Mouse (Mus musculus) spleen, adult 2 months (tissue): ENCODE results near the gene Padi6. TPM values are rescaled to one million over a fixed set of nuclear protein-coding genes. Genes with fewer than 3 reads are reported as not detected.

ENCODE experiments used
- DNase-seq, 2 experiments: peaks; one replicate each; pipeline versions ENCODE4 v3.0.0 to v3.0.0-alpha.2; 2012 to 2021; ENCODE audit warnings: low spot score in 2 of 2, low read depth in 1 of 2
- H3K27ac ChIP-seq: fragments of 200-500 bp; 2 replicates; pipeline ENCODE4 v1.5.1; 2012; ENCODE audit warnings: low read length, inconsistent platforms; ENCODE audit not compliant: insufficient read depth
- H3K27me3 ChIP-seq: fragments of 200-500 bp; 2 replicates; pipeline ENCODE4 v1.6.1; 2012; ENCODE audit warnings: mild to moderate bottlenecking, moderate library complexity, low read length, inconsistent platforms; ENCODE audit not compliant: control insufficient read depth, insufficient read depth
- H3K36me3 ChIP-seq: fragments of 200-500 bp; 2 replicates; pipeline ENCODE4 v1.6.1; 2012; ENCODE audit warnings: mild to moderate bottlenecking, low read length, inconsistent platforms; ENCODE audit not compliant: control insufficient read depth, insufficient read depth
- H3K4me1 ChIP-seq: fragments of 200-500 bp; 2 replicates; pipeline ENCODE4 v1.6.1; 2011; ENCODE audit warnings: inconsistent platforms; ENCODE audit not compliant: control insufficient read depth, insufficient read depth, insufficient read length
- H3K4me3 ChIP-seq: fragments of 200-500 bp; 2 replicates; pipeline ENCODE4 v1.5.1; 2011; ENCODE audit warnings: mild to moderate bottlenecking, inconsistent platforms; ENCODE audit not compliant: insufficient read depth, insufficient read length; ENCODE audit errors: extremely low read depth
- CTCF ChIP-seq: fragments of 200-500 bp; IDR thresholded peaks from 2 replicates; pipeline ENCODE4 v1.5.1; 2011; ENCODE audit warnings: mild to moderate bottlenecking, inconsistent platforms; ENCODE audit not compliant: insufficient read depth, insufficient read length, insufficient replicate concordance; ENCODE audit errors: extremely low read depth
- POLR2A ChIP-seq: fragments of 200-500 bp; IDR thresholded peaks from 2 replicates; pipeline ENCODE4 v1.6.1; 2011; ENCODE audit warnings: low read depth, low read length, inconsistent platforms
- WGBS: fragments of 180-500 bp; shearing (Covaris S2); methylation state at CpG from one replicate; pipeline ENCODE4 v1.1.7; 2018; 5-methylcytosine and 5-hydroxymethylcytosine counted together
- polyA plus RNA-seq: library from polyadenylated mRNA; depleted of rRNA; stranded (reverse); fragments of >200 nt; gene quantifications from 2 replicates; pipeline ENCODE4 v1.2.3, GENCODE M21; 2012

Padi6 gene
- polyA plus RNA-seq, 1 experiment = 0.09 TPM

- no peak overlapping the region for H3K27ac ChIP-seq
- no peaks in the 10 kb centered on the region; the same call in 1 of the 2 replicates for H3K4me1 ChIP-seq
- no peak overlapping the region for H3K4me3 ChIP-seq
- no peaks in the 10 kb centered on the region for H3K27me3 ChIP-seq
- WGBS = 92% methylated on average over 9 of the region's 9 CpGs
- TF ChIP-seq CTCF (no peak), POLR2A (no peak)
- no peak for DNase-seq
- H3K36me3 ChIP-seq = no peaks in the 10 kb centered on the region
These were observed 42.0 kb upstream of the Padi6 start for GRCm38 (mm10) chr4:140784292-140784945.

GRCm38 (mm10) chr4:140782821-140783220 is 40.4 kb upstream of the Padi6 start:
- Histone ChIP-seq H3K27ac (no peak overlapping the region), H3K36me3 (no peaks in the 10 kb centered on the region), H3K4me3 (no peak overlapping the region), H3K27me3 (no peaks in the 10 kb centered on the region), H3K4me1 (no peaks in the 10 kb centered on the region; the same call in 1 of the 2 replicates)
- 29% methylated on average over 9 of the region's 9 CpGs for WGBS
- DNase-seq = no peak
- no peak for TF ChIP-seq CTCF
- TF ChIP-seq POLR2A = no peak

- H3K36me3 ChIP-seq = no peaks in the 10 kb centered on the region
- no peaks in the 10 kb centered on the region for H3K27me3 ChIP-seq
- no peak overlapping the region for H3K4me3 ChIP-seq
- DNase-seq = no peak
- WGBS = 93% methylated on average over 14 of the region's 14 CpGs
- no peak for TF ChIP-seq CTCF
- TF ChIP-seq POLR2A = no peak
- no peak overlapping the region for H3K27ac ChIP-seq
- no peaks in the 10 kb centered on the region; the same call in 1 of the 2 replicates for H3K4me1 ChIP-seq
These were observed 38.1 kb upstream of the Padi6 start for GRCm38 (mm10) chr4:140780507-140780906.

GRCm38 (mm10) chr4:140779803-140780397 is 37.5 kb upstream of the Padi6 start:
- H3K4me1 ChIP-seq = no peaks in the 10 kb centered on the region; the same call in 1 of the 2 replicates
- H3K36me3 ChIP-seq = no peaks in the 10 kb centered on the region
- H3K27ac ChIP-seq = no peak overlapping the region
- DNase-seq = no peak
- H3K4me3 ChIP-seq = no peak overlapping the region
- no peaks in the 10 kb centered on the region for H3K27me3 ChIP-seq
- no peak for TF ChIP-seq CTCF
- TF ChIP-seq POLR2A = no peak
- WGBS = 83% methylated on average over 19 of the region's 19 CpGs

GRCm38 (mm10) chr4:140776623-140777022 is 34.2 kb upstream of the Padi6 start:
- DNase-seq = no peak
- no peak for TF ChIP-seq POLR2A
- TF ChIP-seq CTCF = no peak
- 80% methylated on average over 13 of the region's 13 CpGs for WGBS
- no peaks in the 10 kb centered on the region for H3K36me3 ChIP-seq
- H3K27ac ChIP-seq = no peak overlapping the region
- no peaks in the 10 kb centered on the region for H3K27me3 ChIP-seq
- no peak overlapping the region for H3K4me3 ChIP-seq
- H3K4me1 ChIP-seq = peaks cover 4% of the 10 kb centered on the region

GRCm38 (mm10) chr4:140775876-140776275 is 33.4 kb upstream of the Padi6 start:
- peaks cover 7% of the 10 kb centered on the region for H3K4me1 ChIP-seq
- DNase-seq = no peak
- H3K36me3 ChIP-seq = no peaks in the 10 kb centered on the region
- H3K27ac ChIP-seq = no peak overlapping the region
- TF ChIP-seq POLR2A (no peak), CTCF (no peak)
- H3K27me3 ChIP-seq = no peaks in the 10 kb centered on the region
- 74% methylated on average over 10 of the region's 10 CpGs for WGBS
- no peak overlapping the region for H3K4me3 ChIP-seq

GRCm38 (mm10) chr4:140774893-140775292 is 32.5 kb upstream of the Padi6 start:
- Histone ChIP-seq H3K27ac (no peak overlapping the region), H3K4me3 (no peak overlapping the region), H3K36me3 (no peaks in the 10 kb centered on the region), H3K27me3 (no peaks in the 10 kb centered on the region), H3K4me1 (peaks cover 7% of the 10 kb centered on the region)
- 47% methylated on average over 9 of the region's 9 CpGs for WGBS
- no peak for TF ChIP-seq POLR2A
- no peak for TF ChIP-seq CTCF
- no peak for DNase-seq
